Mouse (Mus musculus): ENCODE results near the gene Smap2. TPM values are rescaled to one million over a fixed set of nuclear protein-coding genes. Genes with fewer than 3 reads are reported as not detected.
"Not testable (repeated sequence)": the region's sequence is repeated elsewhere in the genome, so short reads cannot be mapped to it uniquely, and the experiment has no call there.

Smap2 gene
- 87.4 and 88.9 TPM in 2 replicates for polyA plus RNA-seq (2012; rRNA removed)

- peak; percentile 99 for DNase-seq
- no peaks in the 10 kb centered on the region for H3K36me3 ChIP-seq (ENCODE audit: control insufficient read depth, insufficient read depth, low read length)
- peaks cover 4% of the 10 kb centered on the region for H3K4me1 ChIP-seq (replicated peaks; ENCODE audit: control insufficient read depth, insufficient read depth, low read length)
- TF ChIP-seq POLR2A (IDR thresholded peaks at IDR 0.05; ENCODE audit: control insufficient read depth, extremely low read depth, insufficient read depth, low read length, poor library complexity) (peak; percentile 93), CTCF (IDR thresholded peaks at IDR 0.05; ENCODE audit: borderline replicate concordance, control insufficient read depth, extremely low read depth, insufficient read depth, low read length, poor library complexity) (peak; percentile 97)
- peak within 1 kb of the TSS; percentile 77 for H3K4me3 ChIP-seq (ENCODE audit: control insufficient read depth, insufficient read depth, low read length)
- peak within 1 kb of the TSS; percentile 25; the same call in 1 of the 2 replicates for H3K27ac ChIP-seq (ENCODE audit: control insufficient read depth, insufficient read depth, low read length)
- H3K27me3 ChIP-seq (ENCODE audit: control insufficient read depth, insufficient read depth, low read length) = no peaks in the 10 kb centered on the region
- under 1% methylated on average over 48 of the region's 48 CpGs for WGBS
These were observed at the start of gene Smap2 for GRCm38 (mm10) chr4:121016928-121017657. Smap2 (minus strand) TSS chr4:121017247.

GRCm38 (mm10) chr4:121065336-121065735, 48.3 kb upstream of the Smap2 start:
- Histone ChIP-seq H3K27me3 (ENCODE audit: control insufficient read depth, insufficient read depth, low read length) (no peaks in the 10 kb centered on the region), H3K4me1 (replicated peaks; ENCODE audit: control insufficient read depth, insufficient read depth, low read length) (no peaks in the 10 kb centered on the region), H3K4me3 (ENCODE audit: control insufficient read depth, insufficient read depth, low read length) (no peak overlapping the region), H3K36me3 (ENCODE audit: control insufficient read depth, insufficient read depth, low read length) (peaks cover 31% of the 10 kb centered on the region), H3K27ac (ENCODE audit: control insufficient read depth, insufficient read depth, low read length) (no peak overlapping the region)
- TF ChIP-seq POLR2A (IDR thresholded peaks at IDR 0.05; ENCODE audit: control insufficient read depth, extremely low read depth, insufficient read depth, low read length, poor library complexity) (no peak), CTCF (IDR thresholded peaks at IDR 0.05; ENCODE audit: borderline replicate concordance, control insufficient read depth, extremely low read depth, insufficient read depth, low read length, poor library complexity) (no peak)
- 80% methylated on average over 2 of the region's 2 CpGs for WGBS
- no peak for DNase-seq

GRCm38 (mm10) chr4:121059218-121059617, 42.2 kb upstream of the Smap2 start:
- H3K27ac ChIP-seq (ENCODE audit: control insufficient read depth, insufficient read depth, low read length); H3K4me3 ChIP-seq (ENCODE audit: control insufficient read depth, insufficient read depth, low read length); H3K27me3 ChIP-seq (ENCODE audit: control insufficient read depth, insufficient read depth, low read length); H3K4me1 ChIP-seq (replicated peaks; ENCODE audit: control insufficient read depth, insufficient read depth, low read length); DNase-seq: not testable (repeated sequence)
- 94% methylated on average over 10 of the region's 10 CpGs for WGBS
- H3K36me3 ChIP-seq (ENCODE audit: control insufficient read depth, insufficient read depth, low read length) = peaks cover 21% of the 10 kb centered on the region

- 92% methylated on average over 2 of the region's 2 CpGs for WGBS
- H3K27me3 ChIP-seq (ENCODE audit: control insufficient read depth, insufficient read depth, low read length) = no peaks in the 10 kb centered on the region
- DNase-seq = no peak
- H3K36me3 ChIP-seq (ENCODE audit: control insufficient read depth, insufficient read depth, low read length) = peaks cover 14% of the 10 kb centered on the region
- H3K4me3 ChIP-seq (ENCODE audit: control insufficient read depth, insufficient read depth, low read length) = no peak overlapping the region
- TF ChIP-seq POLR2A (IDR thresholded peaks at IDR 0.05; ENCODE audit: control insufficient read depth, extremely low read depth, insufficient read depth, low read length, poor library complexity) = no peak
- TF ChIP-seq CTCF (IDR thresholded peaks at IDR 0.05; ENCODE audit: borderline replicate concordance, control insufficient read depth, extremely low read depth, insufficient read depth, low read length, poor library complexity) = no peak
- H3K4me1 ChIP-seq (replicated peaks; ENCODE audit: control insufficient read depth, insufficient read depth, low read length) = no peaks in the 10 kb centered on the region
- H3K27ac ChIP-seq (ENCODE audit: control insufficient read depth, insufficient read depth, low read length) = no peak overlapping the region
These were observed 40.0 kb upstream of the Smap2 start for GRCm38 (mm10) chr4:121057032-121057431.

GRCm38 (mm10) chr4:121056342-121056741, 39.3 kb upstream of the Smap2 start:
- no peak overlapping the region for H3K4me3 ChIP-seq (ENCODE audit: control insufficient read depth, insufficient read depth, low read length)

GRCm38 (mm10) chr4:121052454-121053323, 35.6 kb upstream of the Smap2 start:
- WGBS = 36% methylated on average over 35 of the region's 35 CpGs
- H3K27me3 ChIP-seq (ENCODE audit: control insufficient read depth, insufficient read depth, low read length) = no peaks in the 10 kb centered on the region
- no peak for DNase-seq
- H3K36me3 ChIP-seq (ENCODE audit: control insufficient read depth, insufficient read depth, low read length) = no peaks in the 10 kb centered on the region
- H3K4me3 ChIP-seq (ENCODE audit: control insufficient read depth, insufficient read depth, low read length) = no peak overlapping the region
- TF ChIP-seq POLR2A (IDR thresholded peaks at IDR 0.05; ENCODE audit: control insufficient read depth, extremely low read depth, insufficient read depth, low read length, poor library complexity) (no peak), CTCF (IDR thresholded peaks at IDR 0.05; ENCODE audit: borderline replicate concordance, control insufficient read depth, extremely low read depth, insufficient read depth, low read length, poor library complexity) (no peak)
- H3K27ac ChIP-seq (ENCODE audit: control insufficient read depth, insufficient read depth, low read length) = no peak overlapping the region
- H3K4me1 ChIP-seq (replicated peaks; ENCODE audit: control insufficient read depth, insufficient read depth, low read length) = no peaks in the 10 kb centered on the region

More at GRCm38 (mm10) chr4:121056342-121056741, 39.3 kb upstream of the Smap2 start:
- TF ChIP-seq POLR2A (IDR thresholded peaks at IDR 0.05; ENCODE audit: control insufficient read depth, extremely low read depth, insufficient read depth, low read length, poor library complexity) = no peak
- TF ChIP-seq CTCF (IDR thresholded peaks at IDR 0.05; ENCODE audit: borderline replicate concordance, control insufficient read depth, extremely low read depth, insufficient read depth, low read length, poor library complexity) = peak; percentile 64; the same call in 1 of the 2 replicates
- 64% methylated on average over 3 of the region's 3 CpGs for WGBS
- no peaks in the 10 kb centered on the region for H3K27me3 ChIP-seq (ENCODE audit: control insufficient read depth, insufficient read depth, low read length)
- no peak overlapping the region for H3K27ac ChIP-seq (ENCODE audit: control insufficient read depth, insufficient read depth, low read length)
- no peaks in the 10 kb centered on the region for H3K4me1 ChIP-seq (replicated peaks; ENCODE audit: control insufficient read depth, insufficient read depth, low read length)
- DNase-seq = peak; percentile 44
- H3K36me3 ChIP-seq (ENCODE audit: control insufficient read depth, insufficient read depth, low read length) = peaks cover 12% of the 10 kb centered on the region
